Mouse (Mus musculus) MEL (cell line): Measurements from ENCODE around the gene Tll1. TPM values are rescaled to one million over a fixed set of nuclear protein-coding genes. Genes with fewer than 3 reads are reported as not detected.

Experiments
- DNase-seq: peaks from one replicate; pipeline ENCODE4 v3.0.0; 2011; ENCODE audit warnings: low read depth, low spot score
- H3K27ac ChIP-seq: 2 replicates; pipeline ENCODE4 v1.5.1; 2012; ENCODE audit warnings: low read depth, mild to moderate bottlenecking, control low read depth, low read length, moderate library complexity; ENCODE audit not compliant: control insufficient read depth
- H3K27me3 ChIP-seq, 2 experiments: fragments of 150-350 bp in 1 of 2; sonication (generic) in 1 of 2; 2 replicates each; pipeline ENCODE4 v1.6.1; 2012; ENCODE audit warnings: low read length in 2 of 2, mild to moderate bottlenecking in 2 of 2, improper control_type of control experiment in 1 of 2, moderate library complexity in 1 of 2; ENCODE audit not compliant: insufficient read depth in 2 of 2, control insufficient read depth in 1 of 2
- H3K36me3 ChIP-seq, 2 experiments: 2 replicates each; pipeline ENCODE4 v1.6.1; 2012 to 2014; ENCODE audit warnings: low read length in 2 of 2, improper control_type of control experiment in 1 of 2, inconsistent platforms in 1 of 2, mild to moderate bottlenecking in 1 of 2; ENCODE audit not compliant: insufficient read depth in 2 of 2, control insufficient read depth in 1 of 2
- H3K4me1 ChIP-seq, 2 experiments: fragments of 150-350 bp in 1 of 2; sonication (generic) in 1 of 2; 2 replicates each; pipeline ENCODE4 v1.6.1; 2012; ENCODE audit warnings: low read length in 2 of 2, improper control_type of control experiment in 1 of 2, mild to moderate bottlenecking in 1 of 2; ENCODE audit not compliant: insufficient read depth in 2 of 2, control insufficient read depth in 1 of 2
- H3K4me3 ChIP-seq, 2 experiments: fragments of 150-350 bp in 1 of 2; sonication (generic) in 1 of 2; 2 replicates each; pipeline ENCODE4 v1.5.1; 2012; ENCODE audit warnings: low read depth in 2 of 2, low read length in 2 of 2, mild to moderate bottlenecking in 2 of 2, moderate library complexity in 2 of 2, control low read depth in 1 of 2, improper control_type of control experiment in 1 of 2; ENCODE audit not compliant: control insufficient read depth in 1 of 2, insufficient read depth in 1 of 2
- H3K79me2 ChIP-seq: 2 replicates; pipeline ENCODE4 v1.6.1; 2012; ENCODE audit warnings: mild to moderate bottlenecking, low read length, moderate library complexity; ENCODE audit not compliant: control insufficient read depth, poor library complexity, insufficient read depth
- H3K9ac ChIP-seq: 2 replicates; pipeline ENCODE4 v1.6.1; 2012; ENCODE audit warnings: low read depth, mild to moderate bottlenecking, control low read depth, low read length, moderate library complexity; ENCODE audit not compliant: control insufficient read depth, poor library complexity, severe bottlenecking
- H3K9me3 ChIP-seq: fragments of 150-350 bp; sonication (generic); replicated peaks from 2 replicates; pipeline ENCODE4 v1.6.1; 2012; ENCODE audit warnings: mild to moderate bottlenecking, low read length, improper control_type of control experiment, moderate library complexity; ENCODE audit not compliant: insufficient read depth
- BHLHE40 ChIP-seq: IDR thresholded peaks from 2 replicates; pipeline ENCODE4 v1.6.1; 2012; ENCODE audit warnings: low read depth, mild to moderate bottlenecking, inconsistent platforms, low read length, improper control_type of control experiment, borderline replicate concordance
- CHD1 ChIP-seq: IDR thresholded peaks from 2 replicates; pipeline ENCODE4 v1.6.1; 2012; ENCODE audit warnings: low read depth, mild to moderate bottlenecking, inconsistent platforms, low read length, improper control_type of control experiment
- CHD2 ChIP-seq: IDR thresholded peaks from 2 replicates; pipeline ENCODE4 v1.6.1; 2011; ENCODE audit warnings: low read length, improper control_type of control experiment
- ELF1 ChIP-seq: IDR thresholded peaks from 2 replicates; pipeline ENCODE4 v1.6.1; 2014; ENCODE audit warnings: low read depth, mild to moderate bottlenecking, inconsistent platforms, low read length, improper control_type of control experiment, moderate library complexity
- EP300 ChIP-seq, 2 experiments: IDR thresholded peaks; 2 replicates each; pipeline ENCODE4 v1.6.1; 2011; ENCODE audit warnings: improper control_type of control experiment in 2 of 2, low read length in 2 of 2, low read depth in 1 of 2, mild to moderate bottlenecking in 1 of 2
- ETS1 ChIP-seq: IDR thresholded peaks from 2 replicates; pipeline ENCODE4 v1.6.1; 2012; ENCODE audit warnings: low read depth, mild to moderate bottlenecking, inconsistent platforms, low read length, improper control_type of control experiment, moderate library complexity
- GATA1 ChIP-seq: IDR thresholded peaks from 2 replicates; pipeline ENCODE4 v1.6.1; 2011; ENCODE audit warnings: low read depth, low read length, improper control_type of control experiment
- JUND ChIP-seq: IDR thresholded peaks from 2 replicates; pipeline ENCODE4 v1.6.1; 2011; ENCODE audit warnings: low read depth, mild to moderate bottlenecking, improper control_type of control experiment, low read length
- KAT2A ChIP-seq: conservative IDR thresholded peaks from 2 replicates; pipeline ENCODE4 v1.6.1; 2012; ENCODE audit warnings: low read depth, low read length, improper control_type of control experiment, inconsistent platforms
- MAFK ChIP-seq: IDR thresholded peaks from 2 replicates; pipeline ENCODE4 v1.6.1; 2011; ENCODE audit warnings: low read depth, mild to moderate bottlenecking, low read length, improper control_type of control experiment, borderline replicate concordance
- MAX ChIP-seq: IDR thresholded peaks from 2 replicates; pipeline ENCODE4 v1.6.1; 2011; ENCODE audit warnings: low read length, improper control_type of control experiment
- MAZ ChIP-seq: IDR thresholded peaks from 2 replicates; pipeline ENCODE4 v1.6.1; 2012; ENCODE audit warnings: low read depth, mild to moderate bottlenecking, inconsistent platforms, low read length, improper control_type of control experiment
- MEF2A ChIP-seq: IDR thresholded peaks from 2 replicates; pipeline ENCODE4 v1.6.1; 2014; ENCODE audit warnings: low read depth, mild to moderate bottlenecking, inconsistent platforms, low read length, improper control_type of control experiment; ENCODE audit not compliant: poor library complexity, insufficient replicate concordance, severe bottlenecking; ENCODE audit errors: extremely low read depth
- MXI1 ChIP-seq: IDR thresholded peaks from 2 replicates; pipeline ENCODE4 v1.6.1; 2011; ENCODE audit warnings: mild to moderate bottlenecking, low read depth, low read length, improper control_type of control experiment
- MYB ChIP-seq: IDR thresholded peaks from 2 replicates; pipeline ENCODE4 v1.6.1; 2011; ENCODE audit warnings: mild to moderate bottlenecking, low read depth, low read length, improper control_type of control experiment
- NRF1 ChIP-seq: IDR thresholded peaks from 2 replicates; pipeline ENCODE4 v1.6.1; 2014; ENCODE audit warnings: low read depth, mild to moderate bottlenecking, inconsistent platforms, low read length, improper control_type of control experiment, moderate library complexity; ENCODE audit not compliant: poor library complexity, insufficient read depth, severe bottlenecking
- POLR2A ChIP-seq, 2 experiments: IDR thresholded peaks; 2 replicates each; pipeline ENCODE4 v1.6.1; 2011 to 2012; ENCODE audit warnings: low read length in 2 of 2, mild to moderate bottlenecking in 2 of 2, control low read depth in 1 of 2, improper control_type of control experiment in 1 of 2, low read depth in 1 of 2, moderate library complexity in 1 of 2; ENCODE audit not compliant: control insufficient read depth in 1 of 2, insufficient read depth in 1 of 2, poor library complexity in 1 of 2
- POLR2AphosphoS2 ChIP-seq: IDR thresholded peaks from 2 replicates; pipeline ENCODE4 v1.6.1; 2011; ENCODE audit warnings: low read length, improper control_type of control experiment
- RAD21 ChIP-seq: IDR thresholded peaks from 2 replicates; pipeline ENCODE4 v1.6.1; 2011; ENCODE audit warnings: mild to moderate bottlenecking, low read depth, low read length, improper control_type of control experiment
- RCOR1 ChIP-seq: IDR thresholded peaks from 2 replicates; pipeline ENCODE4 v1.6.1; 2012; ENCODE audit warnings: low read depth, mild to moderate bottlenecking, inconsistent platforms, low read length, improper control_type of control experiment
- SIN3A ChIP-seq: IDR thresholded peaks from 2 replicates; pipeline ENCODE4 v1.6.1; 2012; ENCODE audit warnings: low read length, improper control_type of control experiment, inconsistent platforms
- SMC3 ChIP-seq: IDR thresholded peaks from 2 replicates; pipeline ENCODE4 v1.6.1; 2011; ENCODE audit warnings: low read depth, low read length, improper control_type of control experiment
- TBP ChIP-seq: IDR thresholded peaks from 2 replicates; pipeline ENCODE4 v1.8.0; 2011; ENCODE audit warnings: low read depth, low read length, improper control_type of control experiment
- TCF12 ChIP-seq: IDR thresholded peaks from 2 replicates; pipeline ENCODE4 v1.6.1; 2014; ENCODE audit warnings: low read depth, mild to moderate bottlenecking, inconsistent platforms, low read length, improper control_type of control experiment, moderate library complexity
- UBTF ChIP-seq: IDR thresholded peaks from 2 replicates; pipeline ENCODE4 v1.6.1; 2012; ENCODE audit warnings: low read depth, mild to moderate bottlenecking, inconsistent platforms, low read length, improper control_type of control experiment, moderate library complexity, borderline replicate concordance; ENCODE audit not compliant: insufficient read depth
- USF2 ChIP-seq, 2 experiments: IDR thresholded peaks; 2 replicates each; pipeline ENCODE4 v1.6.1; 2011 to 2012; ENCODE audit warnings: improper control_type of control experiment in 2 of 2, low read length in 2 of 2, borderline replicate concordance in 1 of 2, inconsistent platforms in 1 of 2, low read depth in 1 of 2, mild to moderate bottlenecking in 1 of 2; ENCODE audit not compliant: insufficient read depth in 1 of 2
- ZC3H11A ChIP-seq: IDR thresholded peaks from 2 replicates; pipeline ENCODE4 v1.6.1; 2012; ENCODE audit warnings: low read depth, mild to moderate bottlenecking, inconsistent platforms, low read length, improper control_type of control experiment
- ZKSCAN1 ChIP-seq: IDR thresholded peaks from 2 replicates; pipeline ENCODE4 v1.6.1; 2012; ENCODE audit warnings: low read depth, mild to moderate bottlenecking, inconsistent platforms, low read length, improper control_type of control experiment, moderate library complexity
- ZMIZ1 ChIP-seq: IDR thresholded peaks from 2 replicates; pipeline ENCODE4 v1.6.1; 2012; ENCODE audit warnings: low read depth, mild to moderate bottlenecking, inconsistent platforms, low read length, improper control_type of control experiment, moderate library complexity
- ZNF384 ChIP-seq: IDR thresholded peaks from 2 replicates; pipeline ENCODE4 v1.6.1; 2012; ENCODE audit warnings: low read depth, mild to moderate bottlenecking, inconsistent platforms, low read length, improper control_type of control experiment
- polyA plus RNA-seq, 2 experiments: library from polyadenylated mRNA; stranded (reverse) in 1 of 2; unstranded in 1 of 2; fragments of >175 nt in 1 of 2; fragments of >200 nt in 1 of 2; gene quantifications; 2 replicates each; pipeline versions ENCODE4 v1.2.1 to v1.2.4; 2012; ENCODE audit warnings: low replicate concordance in 2 of 2, low read depth in 1 of 2; ENCODE audit not compliant: insufficient read length in 2 of 2, insufficient read depth in 1 of 2, missing spikeins in 1 of 2
- total RNA-seq: library from RNA; depleted of rRNA; stranded (reverse); fragments of 300-350 nt; gene quantifications from 2 replicates; pipeline ENCODE4 v1.2.3, GENCODE M21; 2012

Tll1 gene
- total and polyA plus RNA-seq, 3 experiments, result not detected

DNA sequence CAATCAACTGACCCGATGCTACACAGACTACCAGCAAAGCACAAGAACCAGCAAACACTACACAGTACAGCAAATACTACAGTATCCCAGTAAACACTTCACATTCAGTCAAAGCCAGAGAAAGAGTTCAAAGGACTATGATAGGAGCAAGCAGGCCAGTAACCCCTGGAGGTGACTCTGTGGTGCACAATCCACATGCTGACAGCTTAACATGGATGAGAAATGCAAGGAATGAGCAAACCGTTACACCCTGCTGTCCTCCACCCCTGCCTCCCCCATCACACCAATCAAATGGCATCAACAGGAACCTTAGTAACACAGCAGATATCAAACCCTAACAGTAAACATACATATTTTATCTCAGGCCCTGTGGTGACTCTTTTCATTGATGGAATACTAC, 7.7 kb downstream of the Tll1 start:
- DNase-seq, result no peak
- Histone ChIP-seq H3K36me3 (no peaks in the 10 kb centered on the region), H3K9ac (no peak overlapping the region), H3K4me1 (no peaks in the 10 kb centered on the region), H3K79me2 (no peaks in the 10 kb centered on the region), H3K27me3 (no peaks in the 10 kb centered on the region), H3K9me3 (no peaks in the 10 kb centered on the region), H3K4me3 (no peak overlapping the region), H3K27ac (no peak overlapping the region)
- TF ChIP-seq ETS1, result no peak
- TF ChIP-seq EP300 (IDR thresholded peaks at IDR 0.05; ENCODE audit: low read depth in 1 of 2, low read length in 2 of 2), result no peak
- TF ChIP-seq MAX, result no peak
- no peak for TF ChIP-seq MAFK
- no peak for TF ChIP-seq POLR2AphosphoS2
- TF ChIP-seq TCF12, result no peak
- TF ChIP-seq TBP, result no peak

DNA sequence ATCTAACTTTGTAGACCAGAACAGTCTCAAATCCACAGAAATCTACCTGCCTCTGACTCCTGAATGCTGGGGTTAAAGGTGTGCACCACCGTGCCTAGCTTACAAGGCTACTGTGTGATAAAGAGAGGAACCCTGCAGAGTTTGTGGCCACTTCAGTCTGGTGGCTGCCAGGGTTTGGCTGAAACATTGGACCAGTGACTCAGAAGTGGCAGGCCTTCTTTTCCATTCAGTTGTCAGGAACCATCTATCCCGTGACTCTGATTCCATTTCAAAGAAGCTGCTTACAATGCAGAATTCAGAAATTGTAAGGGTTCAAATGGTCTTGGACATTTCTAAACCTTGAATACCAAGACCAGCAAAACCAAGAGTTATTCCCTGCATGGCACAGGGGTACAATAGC, 12.7 kb downstream of the Tll1 start:
- Histone ChIP-seq H3K36me3 (no peaks in the 10 kb centered on the region), H3K9me3 (no peaks in the 10 kb centered on the region)

DNA sequence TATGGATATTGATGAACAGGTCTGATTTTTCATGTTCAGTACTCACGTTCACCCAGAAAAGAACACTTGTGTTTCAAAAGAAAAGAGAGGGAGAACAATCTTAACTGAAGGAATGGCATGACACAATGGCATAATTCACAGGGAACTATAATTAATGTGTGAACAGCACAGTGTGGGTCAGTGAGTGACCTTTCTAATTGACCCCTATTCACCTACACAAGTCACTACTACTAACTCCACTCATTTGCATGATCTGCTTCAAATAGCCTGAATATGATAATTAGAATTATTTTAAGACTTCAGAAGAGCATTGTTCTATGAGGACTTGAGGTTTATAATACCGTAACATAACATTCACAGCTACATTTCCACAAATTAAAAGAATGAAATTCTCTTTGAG, 18.2 kb downstream of the Tll1 start:
- DNase-seq, result no peak
- H3K36me3 ChIP-seq, result no peaks in the 10 kb centered on the region
- no peaks in the 10 kb centered on the region for H3K79me2 ChIP-seq
- H3K4me1 ChIP-seq, result no peaks in the 10 kb centered on the region
- H3K27me3 ChIP-seq, result no peaks in the 10 kb centered on the region
- H3K9ac ChIP-seq, result no peak overlapping the region
- no peaks in the 10 kb centered on the region for H3K9me3 ChIP-seq
- H3K4me3 ChIP-seq, result no peak overlapping the region
- H3K27ac ChIP-seq, result no peak overlapping the region
- no peak for TF ChIP-seq RCOR1
- no peak for TF ChIP-seq CHD2
- TF ChIP-seq ETS1, result no peak
- no peak for TF ChIP-seq ZMIZ1
- TF ChIP-seq CHD1, result no peak
- no peak for TF ChIP-seq BHLHE40
- no peak for TF ChIP-seq TBP
- no peak for TF ChIP-seq JUND
- no peak for TF ChIP-seq POLR2AphosphoS2
- no peak for TF ChIP-seq SMC3
- TF ChIP-seq ZC3H11A, result no peak
- no peak for TF ChIP-seq ZNF384
- TF ChIP-seq EP300 (IDR thresholded peaks at IDR 0.05; ENCODE audit: low read depth in 1 of 2, low read length in 2 of 2), result no peak
- TF ChIP-seq ELF1, result no peak
- TF ChIP-seq TCF12, result no peak
- TF ChIP-seq MEF2A, result no peak
- no peak for TF ChIP-seq MYB
- TF ChIP-seq MAFK, result no peak

More for the DNA sequence above, 12.7 kb downstream of the Tll1 start:
- Histone ChIP-seq H3K27me3 (no peaks in the 10 kb centered on the region), H3K27ac (no peak overlapping the region), H3K4me1 (no peaks in the 10 kb centered on the region), H3K79me2 (no peaks in the 10 kb centered on the region), H3K9ac (no peak overlapping the region), H3K4me3 (no peak overlapping the region)
- no peak for TF ChIP-seq POLR2A (IDR thresholded peaks at IDR 0.05; ENCODE audit: control insufficient read depth in 1 of 2, insufficient read depth in 1 of 2, low read depth in 1 of 2, low read length in 2 of 2, poor library complexity in 1 of 2)
- no peak for TF ChIP-seq ZC3H11A
- no peak for TF ChIP-seq RAD21
- TF ChIP-seq MAZ, result no peak
- no peak for TF ChIP-seq ZKSCAN1
- TF ChIP-seq MYB, result no peak
- TF ChIP-seq GATA1, result no peak
- TF ChIP-seq MXI1, result no peak
- no peak for TF ChIP-seq USF2 (IDR thresholded peaks at IDR 0.05; ENCODE audit: borderline replicate concordance in 1 of 2, insufficient read depth in 1 of 2, low read depth in 1 of 2, low read length in 2 of 2)
- no peak for TF ChIP-seq SIN3A
- no peak for TF ChIP-seq KAT2A
- TF ChIP-seq UBTF, result no peak
- TF ChIP-seq ZNF384, result no peak
- no peak for TF ChIP-seq TCF12
- TF ChIP-seq NRF1, result no peak
- TF ChIP-seq MAFK, result no peak
- no peak for TF ChIP-seq JUND
- no peak for TF ChIP-seq POLR2AphosphoS2
- DNase-seq, result no peak
